Mouse (Mus musculus): ENCODE measurements around the gene Stx8.

Stx8 gene

GRCm38 (mm10) chr11:68034422-68034821 is 68.4 kb downstream of the Stx8 start:
- DNase-seq (ENCODE audit: extremely low spot score, low read depth, low spot score) = no peak

DNA sequence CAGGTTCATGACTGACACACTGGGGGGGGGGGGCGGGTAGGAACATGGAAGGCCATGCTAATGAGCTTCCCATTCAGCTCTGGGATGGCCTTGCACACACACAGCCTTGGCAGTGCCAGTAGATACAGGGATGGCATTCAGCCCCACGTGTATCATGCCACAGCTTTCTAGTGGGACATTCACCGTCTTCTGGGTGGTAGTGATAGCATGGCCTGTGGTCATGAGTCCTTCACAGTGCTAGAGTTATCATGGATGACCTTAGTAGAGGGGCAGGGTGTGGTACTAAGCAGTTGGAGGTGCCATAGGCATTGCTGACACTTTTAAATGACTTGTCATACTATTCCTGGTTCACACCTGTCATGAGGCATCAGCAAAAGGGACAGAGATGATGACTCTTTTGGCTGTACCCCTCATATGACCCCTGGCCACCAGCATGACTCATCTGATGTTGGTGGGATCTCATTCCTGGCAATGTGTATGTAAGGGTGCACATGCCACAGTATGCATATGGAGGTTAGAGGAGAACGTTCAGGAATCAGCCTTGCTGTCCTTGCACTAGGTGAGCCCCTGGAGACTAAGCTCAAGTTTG is 69.4 kb downstream of the Stx8 start:
- no peak for DNase-seq (ENCODE audit: extremely low spot score, low read depth, low spot score)

DNA sequence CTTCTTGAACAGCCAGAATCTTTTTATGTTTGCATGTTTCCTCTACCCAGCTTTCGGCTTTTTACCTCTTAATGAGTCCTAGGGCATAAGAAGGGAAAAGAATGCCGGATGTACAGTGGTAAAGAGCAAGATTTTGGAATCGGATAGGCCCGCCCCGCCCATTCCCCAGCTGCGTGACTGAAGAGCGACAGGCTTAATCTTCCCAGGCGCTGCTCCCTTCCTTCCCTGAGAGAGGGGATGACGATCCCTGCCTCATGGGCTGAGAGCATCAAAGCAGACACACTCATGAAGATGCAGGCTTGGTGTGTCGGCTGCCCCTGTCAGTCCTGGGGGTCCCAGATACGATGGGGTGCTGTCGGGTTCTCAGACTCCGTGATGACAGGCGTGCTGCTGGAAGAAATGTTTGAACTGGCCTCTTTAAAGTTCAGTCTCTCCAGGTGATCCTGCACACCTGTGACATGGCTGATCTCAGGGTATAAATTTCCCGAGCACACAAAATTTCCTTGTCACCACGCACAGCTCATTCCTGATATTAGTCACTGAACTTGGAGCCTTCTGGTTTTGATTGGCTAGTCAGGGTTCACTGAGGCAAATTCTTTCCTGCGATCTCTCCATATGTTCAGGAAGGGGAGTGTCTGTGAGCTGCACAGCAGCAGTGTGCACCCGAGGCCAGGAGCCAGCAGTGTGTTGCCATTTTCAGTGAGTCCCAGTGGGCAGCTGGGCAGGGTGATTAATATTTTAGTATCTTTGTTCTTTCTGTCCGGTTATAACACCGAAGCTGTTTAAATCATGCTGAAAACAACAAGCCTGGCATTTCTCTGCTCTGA is 70.4 kb downstream of the Stx8 start:
- DNase-seq (ENCODE audit: extremely low spot score, low read depth, low spot score) = no peak

GRCm38 (mm10) chr11:68037093-68037492 is 71.1 kb downstream of the Stx8 start:
- DNase-seq (ENCODE audit: extremely low spot score, low read depth, low spot score) = no peak

DNA sequence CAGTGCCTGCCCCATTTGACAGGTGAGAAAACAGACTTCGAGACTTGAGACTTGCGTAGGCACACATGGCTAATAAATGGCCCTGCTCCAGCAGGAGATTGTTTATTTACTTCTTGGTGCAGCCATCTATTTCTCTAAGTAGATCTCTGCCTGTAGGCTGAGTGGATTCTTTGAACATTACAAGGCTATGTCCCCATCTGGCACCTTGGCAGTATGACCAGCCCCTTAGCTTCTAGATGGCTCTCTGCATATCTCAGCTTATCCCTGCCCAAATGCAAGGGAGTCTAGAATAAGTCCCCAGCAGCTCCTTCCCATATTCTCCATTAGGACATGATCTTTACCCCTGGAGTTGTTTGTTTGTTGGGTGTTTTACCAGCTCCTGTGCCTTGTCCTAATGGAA is 72.1 kb downstream of the Stx8 start:
- DNase-seq (ENCODE audit: extremely low spot score, low read depth, low spot score) = no peak

GRCm38 (mm10) chr11:68044181-68044580 is 78.2 kb downstream of the Stx8 start:
- DNase-seq (ENCODE audit: extremely low spot score, low read depth, low spot score) = no peak

DNA sequence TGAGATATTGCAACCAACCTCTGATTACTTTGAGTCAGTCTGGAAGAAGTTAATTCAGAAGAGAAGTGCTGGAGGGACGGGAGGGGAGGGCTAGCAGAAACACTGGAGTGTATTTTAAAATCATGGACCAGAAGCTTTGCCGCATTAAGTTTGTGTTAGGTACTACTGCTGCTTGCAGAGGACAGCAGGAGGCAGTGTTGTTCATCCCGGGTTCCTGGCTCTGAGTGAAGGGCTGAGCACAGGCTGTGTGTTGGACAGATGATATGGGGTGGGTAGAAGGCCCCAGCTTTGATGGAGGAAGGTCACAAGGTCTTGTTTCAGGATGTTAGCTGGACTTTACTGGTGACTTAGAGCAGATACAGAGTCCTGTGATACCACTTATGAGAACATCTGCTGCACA is 80.9 kb downstream of the Stx8 start:
- DNase-seq (ENCODE audit: extremely low spot score, low read depth, low spot score) = no peak

DNA sequence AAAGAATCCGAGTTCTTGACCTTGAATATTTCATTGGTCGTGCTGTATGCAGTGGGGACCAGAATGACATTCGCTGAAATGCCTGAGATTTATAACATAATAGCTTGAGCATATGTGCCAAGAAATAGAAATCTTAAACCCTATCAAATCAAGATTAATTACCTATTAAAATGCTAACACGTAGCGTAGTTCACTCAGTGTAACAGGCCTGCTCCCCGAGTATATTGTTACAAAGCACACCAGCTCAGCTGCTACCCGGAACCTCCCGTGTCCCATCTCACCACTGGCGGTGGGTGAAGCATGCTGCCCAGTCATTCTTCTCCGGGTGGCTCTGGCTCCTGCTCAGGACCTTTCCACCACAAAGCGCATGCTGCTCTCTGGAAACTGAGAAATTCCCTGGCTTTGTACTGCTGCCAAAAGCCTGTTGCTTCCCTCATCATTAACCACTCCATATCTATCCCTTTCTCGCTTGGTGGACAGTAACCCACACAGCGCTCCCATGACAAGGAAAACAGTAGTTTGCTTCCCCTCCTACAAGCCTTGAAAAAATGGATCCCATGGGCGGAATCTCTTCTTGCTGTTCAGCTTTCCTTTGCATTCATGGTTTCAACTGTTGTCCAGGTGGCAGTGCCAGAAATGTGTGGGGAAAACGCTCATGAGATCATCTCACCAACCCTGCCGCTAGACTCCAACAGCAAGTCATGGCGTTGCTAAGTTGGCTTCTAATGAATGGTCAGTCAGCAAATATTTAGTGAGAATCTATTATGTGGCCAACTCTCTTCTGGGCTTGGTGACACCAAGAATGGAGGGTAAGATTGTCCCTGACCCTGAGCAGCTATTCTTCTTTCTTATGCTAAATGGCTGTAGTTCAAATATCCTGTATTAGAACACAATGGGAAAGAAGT is 83.5 kb downstream of the Stx8 start:
- no peak for DNase-seq (ENCODE audit: extremely low spot score, low read depth, low spot score)

DNA sequence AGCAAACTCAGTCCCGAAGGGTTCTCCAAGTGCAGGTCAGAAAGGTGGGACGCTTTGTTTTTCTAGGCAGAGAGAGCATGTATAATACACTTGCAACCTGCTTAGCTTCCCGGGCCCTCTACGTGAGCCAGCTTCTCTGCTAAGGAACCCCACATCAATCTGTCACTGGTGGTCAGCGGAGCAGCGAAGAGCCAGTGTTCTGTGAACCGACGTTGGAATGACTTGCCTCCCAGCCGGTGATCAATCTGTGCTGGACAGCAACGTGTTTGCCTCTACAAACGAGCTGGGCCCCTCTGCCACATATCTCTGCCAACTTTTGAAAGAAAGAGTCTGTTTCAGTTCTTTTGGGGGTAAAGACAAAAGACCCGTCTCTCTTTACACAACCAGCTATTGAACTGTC is 84.7 kb downstream of the Stx8 start:
- no peak for DNase-seq (ENCODE audit: extremely low spot score, low read depth, low spot score)

DNA sequence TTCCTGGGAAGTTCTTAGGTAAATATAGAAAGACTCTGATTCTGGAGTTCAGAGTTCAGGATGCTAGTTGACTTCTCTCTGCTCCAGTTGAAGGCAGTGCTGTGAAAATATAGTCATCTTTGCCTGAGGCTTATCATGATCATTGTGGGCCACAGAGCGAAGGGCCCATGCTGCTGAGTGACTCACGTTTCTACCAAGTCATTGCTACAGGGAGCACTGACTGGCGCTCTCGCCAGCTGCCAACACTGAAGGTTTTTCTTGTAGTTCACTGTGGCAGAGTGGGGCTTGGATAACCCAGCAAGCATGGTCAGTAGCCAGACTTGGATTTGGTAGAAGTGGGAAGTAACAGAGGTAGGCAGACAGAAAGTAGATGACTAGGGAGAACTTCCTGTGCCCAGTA is 85.3 kb downstream of the Stx8 start:
- no peak for DNase-seq (ENCODE audit: extremely low spot score, low read depth, low spot score)

DNA sequence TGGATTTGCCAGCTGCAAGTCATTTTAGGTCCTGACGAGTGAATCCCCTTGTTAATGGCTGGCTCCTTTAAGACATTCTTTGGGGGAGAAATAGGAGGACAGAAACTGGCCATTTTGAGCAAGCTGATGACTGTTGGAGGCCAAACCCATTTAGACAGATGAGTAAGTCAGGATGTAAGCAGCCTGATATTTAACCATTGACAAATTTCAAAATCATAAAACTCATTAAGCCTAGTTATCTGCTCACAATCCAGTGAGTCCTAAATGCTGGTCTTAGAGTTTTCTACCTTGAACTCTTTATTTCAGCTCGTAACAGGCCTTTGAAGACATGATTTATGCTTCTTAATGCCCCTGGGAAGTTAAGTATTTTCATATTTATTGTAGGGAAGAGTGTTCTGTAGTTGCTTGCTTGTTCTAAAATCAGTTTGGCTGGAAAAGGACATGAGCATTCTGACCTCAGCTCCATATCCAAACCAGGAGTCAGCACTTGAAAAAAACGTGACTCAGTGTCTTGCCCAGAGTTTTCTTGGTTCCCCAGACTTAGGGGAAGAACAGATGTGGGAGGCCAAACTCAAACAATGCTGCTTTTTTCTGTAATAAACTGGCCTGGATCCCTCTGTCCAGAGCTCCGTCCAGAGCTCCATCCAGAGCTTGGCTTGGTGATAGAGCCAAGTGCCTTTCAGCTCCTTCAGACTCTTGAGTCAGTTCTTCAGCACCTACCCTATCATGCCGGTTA is 92.6 kb downstream of the Stx8 start:
- no peak for DNase-seq (ENCODE audit: extremely low spot score, low read depth, low spot score)

GRCm38 (mm10) chr11:68060651-68061050 is 94.7 kb downstream of the Stx8 start:
- no peak for DNase-seq (ENCODE audit: extremely low spot score, low read depth, low spot score)

DNA sequence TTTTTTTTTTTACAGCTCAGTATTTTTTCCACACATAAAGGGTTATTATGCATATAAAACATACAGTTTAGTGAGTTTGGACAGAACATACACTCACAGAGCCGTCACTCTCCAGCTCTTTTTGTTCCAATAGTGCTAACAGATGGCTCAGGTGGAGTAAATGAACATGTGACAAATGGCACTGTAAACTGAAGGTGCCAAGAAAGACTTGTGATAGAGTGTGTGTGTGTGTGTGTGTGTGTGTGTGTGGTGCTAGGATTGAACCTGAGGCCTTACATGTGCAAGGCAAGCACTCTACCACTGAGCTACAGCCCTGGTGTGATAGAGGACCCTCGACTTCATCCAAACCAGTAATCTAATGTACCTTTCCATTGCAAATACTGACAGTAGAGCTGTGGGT is 96.1 kb downstream of the Stx8 start:
- DNase-seq (ENCODE audit: extremely low spot score, low read depth, low spot score) = no peak

DNA sequence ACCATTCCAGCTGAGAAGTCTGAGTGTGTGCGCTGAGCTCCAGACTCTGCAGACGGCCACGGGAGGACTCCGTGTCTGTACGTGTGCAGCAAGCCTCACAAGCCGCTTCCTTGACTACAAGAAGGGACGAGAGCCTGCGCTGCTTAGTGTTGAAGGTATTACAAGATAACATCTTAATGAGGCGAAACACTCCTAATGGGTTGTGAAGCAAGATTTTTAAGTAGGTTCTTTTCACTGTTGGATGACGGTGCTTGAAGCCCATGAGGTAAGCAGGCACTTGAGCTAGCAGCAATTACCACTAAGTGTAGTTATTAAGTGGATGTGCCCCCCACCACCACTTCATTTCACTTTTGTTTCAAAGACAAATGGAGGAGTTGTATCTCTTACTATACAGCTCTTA is 101.8 kb downstream of the Stx8 start:
- no peak for DNase-seq (ENCODE audit: extremely low spot score, low read depth, low spot score)

DNA sequence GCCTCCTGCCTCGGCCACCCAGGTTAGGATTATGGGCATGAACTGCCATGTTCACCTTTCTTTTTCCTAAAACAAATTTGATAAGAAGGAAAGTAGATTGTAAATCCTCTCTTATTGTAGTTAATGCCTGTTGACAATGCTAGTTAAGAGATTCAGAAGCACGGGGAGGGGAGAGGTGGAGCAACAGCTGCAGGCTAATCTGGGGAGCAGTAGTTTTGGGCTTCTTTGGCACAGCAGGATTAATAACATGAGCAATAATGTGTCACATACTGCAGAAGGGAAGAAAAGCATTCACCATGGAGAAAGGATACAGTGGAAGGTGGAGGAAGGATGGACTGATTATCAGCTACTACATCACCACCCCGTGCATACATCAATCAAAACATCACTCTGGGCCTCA is 104.1 kb downstream of the Stx8 start:
- no peak for DNase-seq (ENCODE audit: extremely low spot score, low read depth, low spot score)

GRCm38 (mm10) chr11:68071836-68072235 is 105.8 kb downstream of the Stx8 start:
- DNase-seq (ENCODE audit: extremely low spot score, low read depth, low spot score) = no peak

DNA sequence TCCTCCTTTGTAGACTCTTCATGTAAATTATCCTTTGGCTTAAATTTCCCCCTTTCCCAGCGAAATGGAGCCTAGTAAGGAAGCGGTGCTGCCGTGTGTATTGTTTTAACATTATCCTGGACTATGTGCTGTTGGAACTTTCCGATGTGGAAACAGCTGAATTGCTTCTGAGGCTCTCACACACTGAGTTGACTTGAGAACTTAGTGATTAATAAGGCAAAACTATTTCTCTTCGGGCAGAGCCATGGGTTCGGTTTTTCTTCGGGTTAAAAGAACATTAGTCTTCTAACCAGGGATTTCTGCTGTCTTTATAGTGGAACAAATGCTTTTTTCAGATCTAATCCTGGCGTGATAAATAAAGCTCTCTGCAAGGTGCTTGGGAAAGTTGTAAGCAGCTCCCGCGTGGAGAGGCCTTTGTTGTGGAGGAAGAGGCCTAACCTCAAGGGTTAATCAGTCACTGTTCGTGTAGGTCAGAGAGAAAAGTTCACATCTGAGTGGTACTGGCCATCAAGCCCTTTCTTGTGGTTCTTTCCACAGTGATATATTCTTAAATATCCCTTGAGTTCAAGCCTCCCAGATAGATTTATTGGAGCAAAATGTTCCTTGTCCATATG is 106.7 kb downstream of the Stx8 start:
- DNase-seq (ENCODE audit: extremely low spot score, low read depth, low spot score) = no peak

DNA sequence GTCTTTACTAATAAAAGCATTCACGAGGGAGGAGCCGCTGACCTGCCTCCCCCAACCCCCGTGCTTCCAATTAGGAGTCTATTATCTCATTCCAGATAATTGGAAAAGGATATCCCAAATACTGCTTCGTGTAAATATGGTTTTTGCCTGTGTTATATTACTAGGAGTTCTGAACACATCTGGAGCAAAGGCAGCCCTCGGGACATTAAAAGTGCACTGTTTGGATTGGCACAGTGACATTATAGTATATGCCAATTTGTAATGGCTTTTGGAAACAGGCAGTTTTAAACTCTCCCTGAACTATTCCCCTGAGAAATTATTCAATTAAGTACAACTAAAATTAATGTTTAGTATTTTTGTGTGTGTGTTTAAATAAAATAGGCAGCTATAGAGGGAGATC is 108.7 kb downstream of the Stx8 start:
- no peak for DNase-seq (ENCODE audit: extremely low spot score, low read depth, low spot score)

DNA sequence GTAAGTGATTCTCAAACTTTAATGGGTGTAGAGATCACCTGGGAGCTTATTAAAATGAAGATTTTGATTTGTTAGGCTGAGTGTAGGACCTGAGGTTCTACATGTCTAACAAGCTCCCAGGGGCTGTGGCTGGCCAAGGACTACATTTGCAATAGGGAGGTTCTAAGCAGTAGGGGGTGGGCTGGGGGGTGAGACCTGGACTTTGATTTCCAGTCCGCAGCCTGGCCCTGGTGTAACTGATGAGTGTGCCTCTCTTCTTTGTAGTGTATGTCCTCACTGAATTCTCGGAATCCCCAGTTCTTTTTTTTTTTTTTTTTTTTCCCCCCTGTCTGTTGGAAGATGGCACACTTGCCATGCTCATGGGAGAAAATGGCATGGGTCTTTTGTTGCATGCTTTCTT is 109.3 kb downstream of the Stx8 start:
- DNase-seq (ENCODE audit: extremely low spot score, low read depth, low spot score) = no peak

DNA sequence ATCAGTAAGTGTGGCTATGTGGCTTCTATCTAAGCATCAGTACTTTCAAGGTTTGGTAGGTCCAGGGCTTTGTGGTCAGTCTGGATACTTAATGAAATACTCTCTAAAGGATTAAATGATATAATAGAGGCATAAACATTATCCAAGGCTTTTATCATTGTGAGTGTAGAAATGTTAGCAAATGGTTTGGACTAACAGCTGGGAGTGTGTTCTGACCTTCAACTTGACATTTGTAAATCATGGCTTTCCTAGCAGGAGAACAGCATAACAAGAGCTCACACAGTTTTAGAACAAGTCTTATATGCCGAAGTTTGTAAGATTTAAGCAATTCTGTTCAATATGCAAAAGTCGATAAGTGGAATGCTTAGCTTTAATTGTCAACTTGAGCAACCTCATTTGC is 113.8 kb downstream of the Stx8 start:
- no peak for DNase-seq (ENCODE audit: extremely low spot score, low read depth, low spot score)

GRCm38 (mm10) chr11:68080999-68081398 is 115.0 kb downstream of the Stx8 start:
- DNase-seq (ENCODE audit: extremely low spot score, low read depth, low spot score) = no peak
